Mouse (Mus musculus): Measurements from ENCODE around the gene Samd1. TPM values are rescaled to one million over a fixed set of nuclear protein-coding genes. Genes with fewer than 3 reads are reported as not detected.
"Not testable (repeated sequence)": the region's sequence is repeated elsewhere in the genome, so short reads cannot be mapped to it uniquely, and the experiment has no call there.

The Samd1 gene
- polyA plus RNA-seq, 1 experiment from 2014 or later, result 8.5 TPM

DNA sequence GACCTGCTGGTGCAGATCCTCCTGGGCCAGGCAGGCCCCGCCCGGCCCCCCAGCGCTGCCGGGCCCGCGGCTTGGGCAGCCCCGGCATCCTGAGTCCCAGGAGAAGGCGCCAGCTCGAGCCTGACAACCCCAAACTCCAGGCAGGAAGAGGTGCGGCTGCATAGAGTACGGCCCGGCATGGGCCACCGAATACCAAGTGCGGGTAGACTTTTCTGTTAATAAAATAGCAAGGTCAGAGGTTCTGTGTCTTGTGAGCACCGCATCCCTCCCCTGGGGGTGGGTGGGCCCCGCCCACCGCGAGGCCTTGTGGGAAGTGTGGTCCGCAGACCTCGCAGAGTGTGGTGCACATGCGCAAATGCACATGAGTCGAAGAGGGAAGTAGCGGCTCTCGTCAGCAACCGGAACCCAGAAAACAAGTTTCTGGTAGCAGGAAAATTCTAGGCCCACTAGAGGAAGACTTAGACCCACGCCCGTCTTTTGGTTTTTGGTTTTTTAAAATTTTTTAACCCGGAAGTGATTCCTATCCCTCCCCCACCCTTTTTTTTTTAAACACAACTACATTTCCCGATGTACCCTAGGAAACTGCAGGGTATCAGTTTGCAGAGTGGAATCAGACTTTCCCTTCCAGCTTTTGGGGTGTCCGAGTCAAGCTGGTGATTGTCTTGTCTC lies 7.2 kb downstream of the Samd1 start:
- peak overlapping the region; percentile 88 for H3K4me2 ChIP-seq (ENCODE audit: low read length)
- H3K4me3 ChIP-seq (ENCODE audit: control insufficient read depth in 1 of 2, insufficient read depth in 1 of 2, low read depth in 1 of 2, low read length in 2 of 2), result peak overlapping the region; percentile 65 to 79
- peak overlapping the region; percentile 80 for H3K9ac ChIP-seq (ENCODE audit: low read length)
- H3K27me3 ChIP-seq (ENCODE audit: control insufficient read depth, insufficient read depth, low read length), result no peaks in the 10 kb centered on the region
- peaks cover 7 to 13% of the 10 kb centered on the region in 2 experiments for H3K4me1 ChIP-seq (ENCODE audit: control insufficient read depth in 2 of 2, insufficient read depth in 2 of 2, low read length in 2 of 2)
- no peaks in the 10 kb centered on the region for H3K9me3 ChIP-seq (ENCODE audit: control insufficient read depth, low read length)
- peaks cover 28% of the 10 kb centered on the region for H3K36me3 ChIP-seq (ENCODE audit: control insufficient read depth, insufficient read depth, low read length)
- peak; percentile 68 for ATAC-seq (ENCODE audit: insufficient number of reproducible peaks, insufficient read depth, low FRiP score, low read depth)
- H3K27ac ChIP-seq (replicated peaks in 1 of 2; ENCODE audit: control insufficient read depth in 1 of 2, insufficient read depth in 1 of 2, low read depth in 2 of 2, low read length in 2 of 2), result peak overlapping the region; percentile 61 to 80
- WGBS, result 1% methylated on average over 30 of the region's 30 CpGs

- H3K4me1 ChIP-seq (ENCODE audit: control insufficient read depth in 2 of 2, insufficient read depth in 2 of 2, low read length in 2 of 2), result peaks cover 7 to 14% of the 10 kb centered on the region in 2 experiments
- not testable (repeated sequence) for H3K4me2 ChIP-seq (ENCODE audit: low read length); H3K9me3 ChIP-seq (ENCODE audit: control insufficient read depth, low read length)
Observed at GRCm38 (mm10) chr8:84005502-84005901, 8.0 kb downstream of the Samd1 start.

GRCm38 (mm10) chr8:84008362-84008761 lies 10.9 kb downstream of the Samd1 start:
- Histone ChIP-seq H3K27ac (replicated peaks in 1 of 2; ENCODE audit: control insufficient read depth in 1 of 2, insufficient read depth in 1 of 2, low read depth in 2 of 2, low read length in 2 of 2) (no peak overlapping the region), H3K4me1 (ENCODE audit: control insufficient read depth in 2 of 2, insufficient read depth in 2 of 2, low read length in 2 of 2) (peaks cover 8 to 35% of the 10 kb centered on the region in 2 experiments), H3K9me3 (ENCODE audit: control insufficient read depth, low read length) (no peaks in the 10 kb centered on the region), H3K9ac (ENCODE audit: low read length) (no peak overlapping the region), H3K4me2 (ENCODE audit: low read length) (no peak overlapping the region), H3K27me3 (ENCODE audit: control insufficient read depth, insufficient read depth, low read length) (peaks cover 33% of the 10 kb centered on the region), H3K4me3 (ENCODE audit: control insufficient read depth in 1 of 2, insufficient read depth in 1 of 2, low read depth in 1 of 2, low read length in 2 of 2) (no peak overlapping the region), H3K36me3 (ENCODE audit: control insufficient read depth, insufficient read depth, low read length) (no peaks in the 10 kb centered on the region)
- WGBS, result 29% methylated on average over 7 of the region's 7 CpGs
- ATAC-seq (ENCODE audit: insufficient number of reproducible peaks, insufficient read depth, low FRiP score, low read depth), result no peak

More at GRCm38 (mm10) chr8:84005502-84005901, 8.0 kb downstream of the Samd1 start:
- ATAC-seq (ENCODE audit: insufficient number of reproducible peaks, insufficient read depth, low FRiP score, low read depth); H3K4me3 ChIP-seq (ENCODE audit: control insufficient read depth in 1 of 2, insufficient read depth in 1 of 2, low read depth in 1 of 2, low read length in 2 of 2); H3K9ac ChIP-seq (ENCODE audit: low read length); H3K27me3 ChIP-seq (ENCODE audit: control insufficient read depth, insufficient read depth, low read length): not testable (repeated sequence)
- Histone ChIP-seq H3K27ac (replicated peaks in 1 of 2; ENCODE audit: control insufficient read depth in 1 of 2, insufficient read depth in 1 of 2, low read depth in 2 of 2, low read length in 2 of 2) (peak overlapping the region in 1 of 2 experiments; percentile 61; a peak in 1 of 4 replicates), H3K36me3 (ENCODE audit: control insufficient read depth, insufficient read depth, low read length) (peaks cover 19% of the 10 kb centered on the region)
- WGBS, result 94% methylated on average over 7 of the region's 7 CpGs

DNA sequence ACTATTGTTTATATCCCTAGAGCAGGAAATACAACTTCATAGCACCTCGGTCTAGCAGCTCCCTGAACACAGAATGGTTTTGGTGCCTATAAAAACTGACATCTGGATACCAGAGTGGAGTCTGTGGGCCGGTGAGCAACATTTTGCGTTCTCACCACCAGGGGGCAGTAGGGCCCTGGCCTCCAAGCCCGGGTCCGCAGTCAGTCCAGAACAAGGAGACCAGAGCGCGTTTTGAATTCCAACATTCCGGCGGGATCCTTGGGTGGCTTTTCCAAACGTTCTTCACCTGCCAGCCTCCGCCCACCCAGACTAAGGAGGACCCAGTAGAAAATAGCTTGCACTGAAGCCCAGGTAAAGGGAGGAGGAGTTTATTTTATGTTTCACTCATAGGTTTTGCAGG lies 12.4 kb downstream of the Samd1 start:
- Histone ChIP-seq H3K36me3 (ENCODE audit: control insufficient read depth, insufficient read depth, low read length) (no peaks in the 10 kb centered on the region), H3K27me3 (ENCODE audit: control insufficient read depth, insufficient read depth, low read length) (peaks cover 35% of the 10 kb centered on the region), H3K4me1 (ENCODE audit: control insufficient read depth in 2 of 2, insufficient read depth in 2 of 2, low read length in 2 of 2) (peaks cover 5 to 26% of the 10 kb centered on the region in 2 experiments; a peak in 3 of 4 replicates), H3K9ac (ENCODE audit: low read length) (no peak overlapping the region), H3K4me3 (ENCODE audit: control insufficient read depth in 1 of 2, insufficient read depth in 1 of 2, low read depth in 1 of 2, low read length in 2 of 2) (no peak overlapping the region), H3K27ac (replicated peaks in 1 of 2; ENCODE audit: control insufficient read depth in 1 of 2, insufficient read depth in 1 of 2, low read depth in 2 of 2, low read length in 2 of 2) (no peak overlapping the region), H3K9me3 (ENCODE audit: control insufficient read depth, low read length) (no peaks in the 10 kb centered on the region), H3K4me2 (ENCODE audit: low read length) (no peak overlapping the region)
- ATAC-seq (ENCODE audit: insufficient number of reproducible peaks, insufficient read depth, low FRiP score, low read depth), result no peak
- WGBS, result 1% methylated on average over 11 of the region's 11 CpGs

DNA sequence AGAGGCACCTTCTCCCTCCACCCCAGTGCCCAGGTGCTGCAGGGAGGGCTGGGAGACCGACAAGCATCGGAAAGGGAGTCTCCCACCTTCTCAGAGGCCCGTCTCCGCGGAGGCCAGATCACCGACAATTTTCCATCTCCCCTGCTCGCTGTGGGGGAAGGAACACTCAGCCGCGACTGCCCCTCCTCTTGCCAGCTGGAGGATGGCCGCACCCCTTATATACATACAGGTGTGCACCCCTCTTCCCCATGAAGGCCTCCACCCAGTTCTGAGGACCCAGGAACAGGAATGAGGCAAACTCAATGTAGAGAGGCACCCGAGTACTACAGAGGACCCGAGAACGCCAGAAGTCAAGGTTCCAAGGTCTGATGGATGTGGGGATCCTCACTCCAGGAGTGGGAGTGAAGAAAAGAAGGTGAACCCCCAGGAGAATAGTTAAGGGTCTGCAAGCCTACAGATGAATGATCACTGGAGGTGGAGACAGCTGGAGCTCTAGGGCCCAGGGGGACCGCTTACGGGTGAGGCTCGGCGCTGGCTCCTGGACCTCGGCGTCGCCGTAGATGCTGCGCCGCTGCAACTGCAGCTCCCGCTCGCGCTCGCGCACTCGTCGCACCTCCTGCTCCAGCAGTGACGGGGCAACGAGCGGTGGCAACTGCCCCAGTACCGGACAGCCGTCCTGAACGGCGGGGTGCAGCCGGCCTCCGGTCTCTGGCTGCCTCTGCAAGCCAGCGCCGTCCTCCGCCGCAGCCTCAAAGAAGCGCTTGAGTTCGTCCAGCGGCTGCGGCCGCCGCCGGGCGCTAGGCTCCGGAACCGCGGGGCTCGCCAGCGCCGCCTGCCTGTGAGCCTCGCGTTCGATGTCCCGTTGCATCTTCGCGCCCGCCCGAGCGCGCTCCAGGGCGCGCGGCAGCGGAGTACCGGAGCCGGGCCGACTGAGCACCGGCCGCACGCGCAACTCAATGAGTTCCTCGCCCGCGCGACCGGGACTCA lies 13.4 kb downstream of the Samd1 start:
- Histone ChIP-seq H3K9ac (ENCODE audit: low read length) (peak overlapping the region; percentile 60; the same call in 1 of the 2 replicates), H3K4me3 (ENCODE audit: control insufficient read depth in 1 of 2, insufficient read depth in 1 of 2, low read depth in 1 of 2, low read length in 2 of 2) (peak overlapping the region; percentile 47 to 52), H3K27me3 (ENCODE audit: control insufficient read depth, insufficient read depth, low read length) (peaks cover 35% of the 10 kb centered on the region), H3K36me3 (ENCODE audit: control insufficient read depth, insufficient read depth, low read length) (no peaks in the 10 kb centered on the region), H3K27ac (replicated peaks in 1 of 2; ENCODE audit: control insufficient read depth in 1 of 2, insufficient read depth in 1 of 2, low read depth in 2 of 2, low read length in 2 of 2) (no peak overlapping the region), H3K4me1 (ENCODE audit: control insufficient read depth in 2 of 2, insufficient read depth in 2 of 2, low read length in 2 of 2) (peaks cover 2 to 22% of the 10 kb centered on the region in 2 experiments; a peak in 3 of 4 replicates), H3K4me2 (ENCODE audit: low read length) (peak overlapping the region; percentile 99), H3K9me3 (ENCODE audit: control insufficient read depth, low read length) (peaks cover 2% of the 10 kb centered on the region; the same call in 1 of the 2 replicates)
- 2% methylated on average over 83 of the region's 83 CpGs for WGBS
- peak; percentile 42 for ATAC-seq (ENCODE audit: insufficient number of reproducible peaks, insufficient read depth, low FRiP score, low read depth)

DNA sequence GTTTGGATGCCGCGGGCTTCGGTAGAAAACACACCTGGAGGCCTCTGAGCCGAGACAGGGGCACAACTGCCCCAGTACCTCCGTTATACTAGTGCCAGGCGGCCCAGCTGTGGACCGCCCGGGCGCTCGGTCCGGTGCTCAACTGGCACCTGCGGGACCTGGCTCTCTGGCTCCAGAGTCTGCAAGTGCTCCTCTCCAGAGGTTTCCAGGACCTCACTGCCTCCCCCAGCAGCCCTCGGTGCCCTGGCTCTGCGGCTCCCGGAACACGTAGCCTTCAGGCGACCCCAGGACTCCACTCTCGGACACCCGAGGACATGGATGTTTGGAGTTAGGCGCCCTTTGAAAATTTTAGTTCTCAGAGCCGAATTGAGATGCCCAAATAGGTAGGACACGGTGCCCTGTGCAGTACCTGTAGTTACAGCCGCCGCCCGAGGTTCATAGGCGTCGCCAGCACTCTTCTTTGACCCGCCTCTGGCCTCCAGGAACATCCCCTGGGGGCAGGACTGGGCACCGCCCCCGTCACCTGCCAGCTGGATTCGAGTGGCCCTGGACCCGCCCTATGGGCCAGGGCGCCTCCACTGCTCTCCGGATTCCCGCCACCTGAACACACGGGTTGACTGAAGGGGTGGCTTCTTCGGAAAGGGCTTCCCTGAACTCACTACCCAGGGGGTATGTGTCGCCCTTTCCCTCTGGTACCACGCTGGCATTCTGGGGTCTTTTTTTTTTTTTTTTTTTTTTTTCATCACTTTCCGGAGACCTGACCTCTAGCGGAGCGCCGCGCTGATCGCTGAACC lies 14.4 kb downstream of the Samd1 start, which contains the start of gene 2210011C24Rik:
Gene 2210011C24Rik (minus strand): TSS at position 467 of the 794 bp plus-strand sequence.
- ATAC-seq (ENCODE audit: insufficient number of reproducible peaks, insufficient read depth, low FRiP score, low read depth), result no peak
- no peaks in the 10 kb centered on the region for H3K36me3 ChIP-seq (ENCODE audit: control insufficient read depth, insufficient read depth, low read length)
- H3K27me3 ChIP-seq (ENCODE audit: control insufficient read depth, insufficient read depth, low read length), result peaks cover 35% of the 10 kb centered on the region
- H3K9ac ChIP-seq (ENCODE audit: low read length), result peak within 1 kb of the TSS; percentile 60
- peaks cover 2 to 22% of the 10 kb centered on the region in 2 experiments; a peak in 3 of 4 replicates for H3K4me1 ChIP-seq (ENCODE audit: control insufficient read depth in 2 of 2, insufficient read depth in 2 of 2, low read length in 2 of 2)
- peaks cover 5% of the 10 kb centered on the region; the same call in 1 of the 2 replicates for H3K9me3 ChIP-seq (ENCODE audit: control insufficient read depth, low read length)
- no peak within 1 kb of the TSS for H3K27ac ChIP-seq (replicated peaks in 1 of 2; ENCODE audit: control insufficient read depth in 1 of 2, insufficient read depth in 1 of 2, low read depth in 2 of 2, low read length in 2 of 2)
- peak within 1 kb of the TSS; percentile 47 to 52 for H3K4me3 ChIP-seq (ENCODE audit: control insufficient read depth in 1 of 2, insufficient read depth in 1 of 2, low read depth in 1 of 2, low read length in 2 of 2)
- under 1% methylated on average over 45 of the region's 45 CpGs for WGBS
- H3K4me2 ChIP-seq (ENCODE audit: low read length), result peak within 1 kb of the TSS; percentile 99
